Mouse (Mus musculus) heart, embryonic 11.5 days (tissue): ENCODE data around the gene 8030411F24Rik. TPM values are rescaled to one million over a fixed set of nuclear protein-coding genes. Genes with fewer than 3 reads are reported as not detected.

ENCODE experiments used
- polyA plus RNA-seq: library from polyadenylated mRNA; unstranded; fragments of >200 nt; fragmentation: Nextera tagmentation; extraction: Ambion mirVana; gene quantifications from 2 replicates; pipeline ENCODE4 v1.2.1, GENCODE M21; 2014

Gene 8030411F24Rik
- polyA plus RNA-seq, 1 experiment from 2014 or later = not detected

Other genes with a start within 250 kb of the 8030411F24Rik start
- 71.3 and 71.6 TPM in 2 replicates for gene Nxt1, start 109.4 kb upstream of the 8030411F24Rik start, polyA plus RNA-seq
- gene Gzf1, start 101.0 kb upstream of the 8030411F24Rik start, polyA plus RNA-seq = 14.7 and 16.2 TPM in 2 replicates
- 2.2 and 2.4 TPM in 2 replicates for gene Napb, start 49.5 kb upstream of the 8030411F24Rik start, polyA plus RNA-seq
- gene Cstl1, start 31.7 kb upstream of the 8030411F24Rik start, polyA plus RNA-seq = not detected in 2 replicates
- gene Cst11, start 10.5 kb upstream of the 8030411F24Rik start, polyA plus RNA-seq = not detected in 2 replicates
- not detected in 2 replicates for gene Cst12, start 7.4 kb downstream of the 8030411F24Rik start, polyA plus RNA-seq
- not detected in 2 replicates for gene Cst8, start 16.8 kb downstream of the 8030411F24Rik start, polyA plus RNA-seq
- gene Cst13, start 38.1 kb downstream of the 8030411F24Rik start, polyA plus RNA-seq = not detected in 2 replicates
- 1.9 and 2.3 TPM in 2 replicates for gene Cst9, start 53.1 kb downstream of the 8030411F24Rik start, polyA plus RNA-seq
- not detected in 2 replicates for gene 9230104L09Rik, start 83.0 kb downstream of the 8030411F24Rik start, polyA plus RNA-seq
- gene Cst3, start 93.7 kb downstream of the 8030411F24Rik start, polyA plus RNA-seq = 812 and 876 TPM in 2 replicates
- gene Gm1330, start 221.2 kb downstream of the 8030411F24Rik start, polyA plus RNA-seq = not detected in 2 replicates
- gene Gm10750, start 235.2 kb downstream of the 8030411F24Rik start, polyA plus RNA-seq = not detected in 2 replicates